Mouse (Mus musculus) C2C12 (cell line): ENCODE data around the gene Cadm1.

Experiments used
- CTCF ChIP-seq: IDR thresholded peaks from one replicate; pipeline ENCODE4 v1.5.1; 2011; ENCODE audit not compliant: control insufficient read depth, insufficient read depth, insufficient read length
- FOSL1 ChIP-seq: IDR thresholded peaks from one replicate; pipeline ENCODE4 v1.8.0; 2011; ENCODE audit warnings: mild to moderate bottlenecking, low read length; ENCODE audit not compliant: poor library complexity, insufficient read depth, severe bottlenecking
- MAX ChIP-seq: IDR thresholded peaks from one replicate; pipeline ENCODE4 v1.6.1; 2011; ENCODE audit warnings: mild to moderate bottlenecking, control low read depth
- MYOD1 ChIP-seq: IDR thresholded peaks from one replicate; pipeline ENCODE4 v1.6.1; 2011; ENCODE audit warnings: low read depth; ENCODE audit not compliant: control insufficient read depth, insufficient read length
- MYOG ChIP-seq: IDR thresholded peaks from one replicate; pipeline ENCODE4 v1.6.1; 2011; ENCODE audit not compliant: control insufficient read depth, insufficient read length; ENCODE audit errors: extremely low read depth

DNA sequence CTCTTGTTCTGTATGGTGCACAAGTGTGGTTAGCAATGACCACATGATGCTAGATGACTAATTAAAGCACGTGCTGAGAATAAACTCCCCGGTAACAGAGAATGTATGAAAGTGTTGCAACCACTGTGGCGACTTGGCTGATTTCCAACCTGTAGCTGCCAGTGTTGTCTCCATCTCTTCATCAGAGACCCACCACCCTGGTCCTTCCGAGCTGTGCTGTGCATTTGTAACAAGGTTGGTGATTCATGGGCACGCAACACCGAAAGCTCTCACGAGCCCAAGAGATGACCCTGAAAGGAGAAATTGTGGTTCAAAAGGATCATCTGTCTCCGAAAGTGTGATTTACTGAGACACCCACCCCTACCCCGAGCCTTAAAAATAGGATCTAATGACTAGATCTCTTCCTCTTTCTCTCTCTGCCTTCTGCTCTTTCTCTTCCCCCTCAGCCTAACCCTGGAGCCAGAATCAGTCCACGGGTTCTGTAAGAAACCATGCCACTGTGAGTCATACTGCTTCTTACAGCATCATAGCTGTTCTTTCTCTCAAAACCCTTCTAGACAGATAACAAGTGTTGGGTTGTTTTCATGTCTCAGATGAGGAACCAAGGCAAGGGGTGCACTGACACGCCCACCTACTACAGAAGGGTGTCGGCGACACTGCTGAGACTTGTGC is 203.9 kb downstream of the Cadm1 start:
- TF ChIP-seq MAX (no peak), CTCF (no peak), MYOD1 (no peak), MYOG (no peak), FOSL1 (no peak)
